Mouse (Mus musculus) cortical plate, adult 2 months (tissue): ENCODE measurements around the gene Trim41. TPM values are rescaled to one million over a fixed set of nuclear protein-coding genes. Genes with fewer than 3 reads are reported as not detected.

Experiments used
- H3K27ac ChIP-seq: fragments of 200-500 bp; 2 replicates; pipeline ENCODE4 v1.5.1; 2012; ENCODE audit warnings: low read length, control low read depth, inconsistent platforms; ENCODE audit not compliant: insufficient read depth
- H3K4me1 ChIP-seq: fragments of 200-500 bp; 2 replicates; pipeline ENCODE4 v1.6.1; 2011; ENCODE audit warnings: low read length; ENCODE audit not compliant: control insufficient read depth, insufficient read depth
- H3K4me3 ChIP-seq: fragments of 200-500 bp; 2 replicates; pipeline ENCODE4 v1.5.1; 2011; ENCODE audit warnings: mild to moderate bottlenecking, low read length, control low read depth; ENCODE audit not compliant: insufficient read depth
- CTCF ChIP-seq: fragments of 200-500 bp; IDR thresholded peaks from 2 replicates; pipeline ENCODE4 v1.5.1; 2011; ENCODE audit warnings: mild to moderate bottlenecking, control low read depth, low read length; ENCODE audit not compliant: insufficient read depth; ENCODE audit errors: extremely low read depth
- POLR2A ChIP-seq: fragments of 200-500 bp; IDR thresholded peaks from 2 replicates; pipeline ENCODE4 v1.6.1; 2011; ENCODE audit warnings: mild to moderate bottlenecking, low read length, control low read depth; ENCODE audit not compliant: insufficient read depth; ENCODE audit errors: extremely low read depth
- polyA plus RNA-seq: library from polyadenylated mRNA; depleted of rRNA; stranded (reverse); fragments of >200 nt; gene quantifications from 2 replicates; pipeline ENCODE4 v1.2.3, GENCODE M21; 2012

Trim41 gene
- polyA plus RNA-seq, 1 experiment = 43.1 TPM

DNA sequence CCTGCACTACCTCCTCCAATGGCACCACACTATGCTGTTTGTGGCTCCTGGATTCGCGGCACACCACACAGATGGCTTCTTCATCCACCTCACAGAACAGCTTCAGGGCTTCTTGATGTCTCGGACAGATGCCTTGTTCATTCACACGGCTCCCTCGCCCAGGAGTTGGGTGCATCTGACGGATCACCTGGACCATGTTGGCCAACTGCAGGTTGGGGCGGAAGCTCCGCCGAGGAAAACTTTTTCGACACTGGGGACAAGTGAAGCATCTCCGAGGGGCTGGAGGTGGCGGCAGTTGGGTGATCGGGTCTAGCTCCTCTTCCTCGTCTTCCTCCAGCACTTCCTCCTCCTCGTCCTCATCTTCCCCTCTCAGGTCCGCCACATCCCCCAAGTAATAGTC lies 1.3 kb downstream of the Trim41 start:
- no peak for TF ChIP-seq POLR2A
- no peak for TF ChIP-seq CTCF
- Histone ChIP-seq H3K27ac (no peak overlapping the region), H3K4me3 (peak overlapping the region; percentile 82), H3K4me1 (peaks cover 6% of the 10 kb centered on the region)

GRCm38 (mm10) chr11:48813782-48814181 lies 3.4 kb downstream of the Trim41 start:
- Histone ChIP-seq H3K4me3 (no peak overlapping the region), H3K27ac (no peak overlapping the region), H3K4me1 (peaks cover 6% of the 10 kb centered on the region)
- TF ChIP-seq CTCF (no peak), POLR2A (no peak)

DNA sequence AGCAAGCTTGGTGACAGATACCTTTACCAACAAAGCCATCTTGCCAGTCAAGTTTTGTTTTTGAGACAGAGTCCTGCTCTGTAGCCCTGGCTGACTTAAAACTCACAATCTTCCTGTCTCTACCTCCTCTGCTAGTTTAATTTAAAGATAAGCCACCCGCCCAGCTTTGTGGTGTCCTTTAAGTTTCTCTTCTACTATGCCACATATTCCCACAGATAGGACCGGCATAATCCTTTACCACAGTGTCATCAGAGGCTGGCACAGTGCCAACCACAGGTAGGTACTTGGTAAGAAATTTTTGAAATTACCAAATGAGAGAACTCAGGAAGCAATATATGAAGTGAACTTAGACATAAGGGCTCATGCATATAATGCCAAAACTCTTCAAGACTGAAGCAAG lies 7.0 kb downstream of the Trim41 start:
- Histone ChIP-seq H3K4me1 (no peaks in the 10 kb centered on the region; the same call in 1 of the 2 replicates), H3K27ac (no peak overlapping the region), H3K4me3 (no peak overlapping the region)
- TF ChIP-seq POLR2A (no peak), CTCF (no peak)

DNA sequence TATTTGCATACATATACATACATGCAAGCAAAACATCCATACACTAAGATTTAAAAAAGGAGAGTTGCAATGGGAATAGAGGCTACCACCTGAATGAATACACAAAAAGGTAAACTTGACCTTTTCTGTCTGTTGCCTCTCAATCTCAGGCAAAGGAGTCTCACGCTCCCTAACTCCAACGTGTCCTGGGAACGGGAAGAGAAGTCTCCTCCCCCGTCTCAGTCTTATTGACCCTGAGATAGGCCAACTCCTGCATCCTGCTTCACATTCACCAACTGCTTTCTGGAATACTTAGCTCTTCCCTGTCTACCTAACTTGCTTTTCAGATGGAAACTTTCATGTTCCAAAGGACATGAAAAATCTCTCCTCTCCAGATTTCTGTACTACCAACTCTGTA lies 7.7 kb downstream of the Trim41 start:
- Histone ChIP-seq H3K27ac (no peak overlapping the region), H3K4me1 (no peaks in the 10 kb centered on the region; the same call in 1 of the 2 replicates), H3K4me3 (no peak overlapping the region)
- TF ChIP-seq CTCF = no peak
- no peak for TF ChIP-seq POLR2A

- Histone ChIP-seq H3K27ac (no peak overlapping the region), H3K4me1 (no peaks in the 10 kb centered on the region)
- TF ChIP-seq CTCF (no peak), POLR2A (no peak)
Measured at GRCm38 (mm10) chr11:48808737-48809433, 8.3 kb downstream of the Trim41 start.

DNA sequence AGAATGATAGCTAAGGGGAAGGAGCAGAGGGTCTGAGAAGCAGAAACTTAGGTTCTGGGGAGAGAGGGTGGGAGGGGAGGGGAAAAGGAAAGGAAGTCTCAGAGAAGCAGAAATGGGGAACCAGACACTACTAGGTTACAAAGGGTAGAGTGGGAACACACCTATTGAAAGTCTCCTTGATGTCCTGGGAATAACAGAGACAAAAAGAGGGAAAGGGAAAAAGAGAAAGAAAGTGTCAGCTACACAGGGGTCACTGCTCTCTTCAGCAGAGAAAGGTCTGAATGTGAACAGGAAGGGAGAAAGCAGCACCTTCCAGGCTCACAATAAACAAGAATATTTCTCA lies 8.9 kb downstream of the Trim41 start:
- Histone ChIP-seq H3K27ac (no peak overlapping the region), H3K4me1 (no peaks in the 10 kb centered on the region), H3K4me3 (no peak overlapping the region)
- TF ChIP-seq CTCF (no peak), POLR2A (no peak)

More at GRCm38 (mm10) chr11:48808737-48809433, 8.3 kb downstream of the Trim41 start:
- no peak overlapping the region for H3K4me3 ChIP-seq

GRCm38 (mm10) chr11:48807563-48808303 lies 9.4 kb downstream of the Trim41 start:
- no peak overlapping the region for H3K4me3 ChIP-seq
- TF ChIP-seq CTCF = no peak
- no peak for TF ChIP-seq POLR2A
- H3K27ac ChIP-seq = no peak overlapping the region
- H3K4me1 ChIP-seq = no peaks in the 10 kb centered on the region

- TF ChIP-seq CTCF (no peak), POLR2A (peak; percentile 33; the same call in 1 of the 2 replicates)
- Histone ChIP-seq H3K4me1 (no peaks in the 10 kb centered on the region), H3K4me3 (no peak overlapping the region), H3K27ac (no peak overlapping the region)
Measured at GRCm38 (mm10) chr11:48806856-48807562, 10.1 kb downstream of the Trim41 start.

GRCm38 (mm10) chr11:48804922-48805321 lies 12.2 kb downstream of the Trim41 start:
- Histone ChIP-seq H3K4me1 (peaks cover 3% of the 10 kb centered on the region; the same call in 1 of the 2 replicates), H3K27ac (no peak overlapping the region), H3K4me3 (no peak overlapping the region)
- TF ChIP-seq POLR2A (no peak), CTCF (no peak)
